Mouse (Mus musculus): ENCODE results near the gene Serpina1b. TPM values are rescaled to one million over a fixed set of nuclear protein-coding genes. Genes with fewer than 3 reads are reported as not detected.
"Not testable (repeated sequence)": the region's sequence is repeated elsewhere in the genome, so short reads cannot be mapped to it uniquely, and the experiment has no call there.

Gene Serpina1b
- 1,316 and 1,448 TPM in 2 replicates for polyA plus RNA-seq (2015; fragmentation: Nextera tagmentation; extraction: Ambion mirVana)

GRCm38 (mm10) chr12:103830273-103830672 is at the start of gene Serpina1b:
Gene Serpina1b (minus strand): TSS chr12:103830373.
- ATAC-seq (ENCODE audit: low read depth), result not testable (repeated sequence)
- 48% methylated on average over 4 of the region's 4 CpGs for WGBS (ENCODE audit: insufficient replicate concordance)

DNA sequence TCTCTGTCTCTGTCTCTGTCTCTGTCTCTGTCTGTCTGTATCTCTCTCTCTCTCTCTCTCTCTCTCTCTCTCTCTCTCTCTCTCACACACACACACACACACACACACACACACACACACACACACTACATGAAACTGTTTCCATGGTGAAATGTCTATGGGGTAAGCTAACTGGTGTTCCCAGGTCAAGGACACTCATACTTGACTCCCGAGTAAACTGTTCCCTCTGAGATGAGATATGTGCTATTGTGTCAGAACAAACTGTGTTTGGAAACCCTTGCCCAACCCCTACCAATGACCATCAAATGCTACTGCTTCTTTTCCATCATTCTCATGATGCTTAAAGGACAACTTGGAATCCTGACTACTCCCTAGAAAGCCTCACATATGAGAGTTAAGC is 36.7 kb upstream of the Serpina1b start:
- not testable (repeated sequence) for H3K9me3 ChIP-seq (replicated peaks; ENCODE audit: control insufficient read depth, low read length); H3K4me2 ChIP-seq (ENCODE audit: low read depth, low read length); ATAC-seq (ENCODE audit: low read depth); H3K36me3 ChIP-seq (ENCODE audit: control insufficient read depth, insufficient read depth); H3K4me1 ChIP-seq (ENCODE audit: control insufficient read depth, low read depth, low read length); H3K27ac ChIP-seq (ENCODE audit: low read length); H3K27me3 ChIP-seq (ENCODE audit: control insufficient read depth, insufficient read depth, low read depth, low read length); H3K4me3 ChIP-seq (ENCODE audit: low read depth, low read length); H3K9ac ChIP-seq (ENCODE audit: low read depth, low read length)
- 33% methylated on average over 1 of the region's 1 CpGs for WGBS (ENCODE audit: insufficient replicate concordance)

More at GRCm38 (mm10) chr12:103830273-103830672, at the start of gene Serpina1b:
- H3K27me3 ChIP-seq (ENCODE audit: control insufficient read depth, insufficient read depth, low read depth, low read length); H3K27ac ChIP-seq (ENCODE audit: low read length); H3K9ac ChIP-seq (ENCODE audit: low read depth, low read length); H3K4me2 ChIP-seq (ENCODE audit: low read depth, low read length); H3K9me3 ChIP-seq (replicated peaks; ENCODE audit: control insufficient read depth, low read length); H3K36me3 ChIP-seq (ENCODE audit: control insufficient read depth, insufficient read depth); H3K4me3 ChIP-seq (ENCODE audit: low read depth, low read length); H3K4me1 ChIP-seq (ENCODE audit: control insufficient read depth, low read depth, low read length): not testable (repeated sequence)

- ATAC-seq (ENCODE audit: low read depth), result peak; percentile 85
- H3K9me3 ChIP-seq (replicated peaks; ENCODE audit: control insufficient read depth, low read length); H3K27me3 ChIP-seq (ENCODE audit: control insufficient read depth, insufficient read depth, low read depth, low read length); H3K9ac ChIP-seq (ENCODE audit: low read depth, low read length); H3K4me2 ChIP-seq (ENCODE audit: low read depth, low read length); H3K36me3 ChIP-seq (ENCODE audit: control insufficient read depth, insufficient read depth); H3K4me1 ChIP-seq (ENCODE audit: control insufficient read depth, low read depth, low read length): not testable (repeated sequence)
- H3K4me3 ChIP-seq (ENCODE audit: low read depth, low read length), result peak within 1 kb of the TSS; percentile 23
- WGBS (ENCODE audit: insufficient replicate concordance), result 52% methylated on average over 9 of the region's 9 CpGs
- peak within 1 kb of the TSS; percentile 30; the same call in 1 of the 2 replicates for H3K27ac ChIP-seq (ENCODE audit: low read length)
These were observed 33.2 kb upstream of the Serpina1b start, which contains the start of gene Serpina1a for GRCm38 (mm10) chr12:103863101-103863974. Gene Serpina1a (minus strand): TSS chr12:103863562.

DNA sequence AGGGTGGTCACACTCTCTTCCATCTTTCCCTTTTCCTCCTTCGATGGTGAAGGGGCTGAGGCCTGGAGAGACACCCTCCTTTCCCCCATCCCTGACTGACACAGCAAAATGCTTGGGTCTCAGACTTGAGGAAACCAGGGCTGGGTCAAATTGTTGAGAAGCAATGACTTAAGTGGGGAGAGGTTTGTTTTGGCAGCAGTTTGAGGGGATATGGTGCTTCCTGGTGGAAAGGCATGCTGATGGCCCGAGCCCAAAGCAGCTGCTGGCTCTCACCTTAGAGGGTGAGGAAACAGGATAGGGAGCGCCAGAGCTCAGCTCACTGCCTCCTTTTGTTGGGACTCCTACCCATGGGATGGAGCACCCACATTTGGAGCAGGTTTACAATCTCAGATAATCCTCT is 30.8 kb upstream of the Serpina1b start:
- Histone ChIP-seq H3K36me3 (ENCODE audit: control insufficient read depth, insufficient read depth) (no peaks in the 10 kb centered on the region), H3K4me2 (ENCODE audit: low read depth, low read length) (peak overlapping the region; percentile 42; the same call in 1 of the 2 replicates)
- ATAC-seq (ENCODE audit: low read depth), result no peak

GRCm38 (mm10) chr12:103860571-103860970 is 30.4 kb upstream of the Serpina1b start:
- ATAC-seq (ENCODE audit: low read depth); H3K4me1 ChIP-seq (ENCODE audit: control insufficient read depth, low read depth, low read length); H3K9me3 ChIP-seq (replicated peaks; ENCODE audit: control insufficient read depth, low read length); H3K27me3 ChIP-seq (ENCODE audit: control insufficient read depth, insufficient read depth, low read depth, low read length); H3K27ac ChIP-seq (ENCODE audit: low read length); H3K9ac ChIP-seq (ENCODE audit: low read depth, low read length); H3K36me3 ChIP-seq (ENCODE audit: control insufficient read depth, insufficient read depth): not testable (repeated sequence)
- H3K4me3 ChIP-seq (ENCODE audit: low read depth, low read length), result peak overlapping the region; percentile 16; the same call in 1 of the 2 replicates
- 33% methylated on average over 3 of the region's 4 CpGs for WGBS (ENCODE audit: insufficient replicate concordance)
- H3K4me2 ChIP-seq (ENCODE audit: low read depth, low read length), result peak overlapping the region; percentile 42; the same call in 1 of the 2 replicates

More for the DNA sequence above, 30.8 kb upstream of the Serpina1b start:
- H3K27ac ChIP-seq (ENCODE audit: low read length), result no peak overlapping the region
- H3K27me3 ChIP-seq (ENCODE audit: control insufficient read depth, insufficient read depth, low read depth, low read length), result no peaks in the 10 kb centered on the region
- WGBS (ENCODE audit: insufficient replicate concordance), result 20% methylated on average over 3 of the region's 3 CpGs
- no peaks in the 10 kb centered on the region; the same call in 1 of the 2 replicates for H3K4me1 ChIP-seq (ENCODE audit: control insufficient read depth, low read depth, low read length)
- peak overlapping the region; percentile 16; the same call in 1 of the 2 replicates for H3K4me3 ChIP-seq (ENCODE audit: low read depth, low read length)
- no peaks in the 10 kb centered on the region for H3K9me3 ChIP-seq (replicated peaks; ENCODE audit: control insufficient read depth, low read length)
- no peak overlapping the region for H3K9ac ChIP-seq (ENCODE audit: low read depth, low read length)

GRCm38 (mm10) chr12:103859584-103859983 is 29.4 kb upstream of the Serpina1b start:
- not testable (repeated sequence) for ATAC-seq (ENCODE audit: low read depth); H3K4me3 ChIP-seq (ENCODE audit: low read depth, low read length); H3K27me3 ChIP-seq (ENCODE audit: control insufficient read depth, insufficient read depth, low read depth, low read length); H3K27ac ChIP-seq (ENCODE audit: low read length); H3K4me2 ChIP-seq (ENCODE audit: low read depth, low read length); H3K4me1 ChIP-seq (ENCODE audit: control insufficient read depth, low read depth, low read length); H3K9ac ChIP-seq (ENCODE audit: low read depth, low read length); H3K36me3 ChIP-seq (ENCODE audit: control insufficient read depth, insufficient read depth); H3K9me3 ChIP-seq (replicated peaks; ENCODE audit: control insufficient read depth, low read length)
- 30% methylated on average over 3 of the region's 3 CpGs for WGBS (ENCODE audit: insufficient replicate concordance)

DNA sequence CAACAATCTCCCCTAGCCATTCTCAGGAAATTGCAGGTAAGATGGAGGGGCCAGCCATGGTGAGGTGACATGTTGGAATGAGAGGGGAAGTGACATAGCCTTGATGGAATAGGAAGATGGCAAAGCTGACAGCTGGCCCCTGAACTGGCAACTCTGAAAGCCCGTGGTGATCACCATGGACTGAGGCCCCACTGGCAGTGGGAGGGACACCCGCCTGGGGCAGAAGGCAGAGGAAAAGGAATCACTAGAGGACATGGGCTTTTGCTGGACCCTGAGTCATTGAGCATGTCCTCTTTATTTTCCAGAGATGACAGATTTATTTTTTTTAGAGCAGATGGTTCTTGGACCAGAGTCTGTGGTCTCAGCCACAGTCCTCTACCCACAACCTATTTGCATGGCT is 22.9 kb upstream of the Serpina1b start:
- H3K9me3 ChIP-seq (replicated peaks; ENCODE audit: control insufficient read depth, low read length); H3K4me1 ChIP-seq (ENCODE audit: control insufficient read depth, low read depth, low read length); H3K4me2 ChIP-seq (ENCODE audit: low read depth, low read length); H3K4me3 ChIP-seq (ENCODE audit: low read depth, low read length); H3K36me3 ChIP-seq (ENCODE audit: control insufficient read depth, insufficient read depth); H3K27me3 ChIP-seq (ENCODE audit: control insufficient read depth, insufficient read depth, low read depth, low read length); H3K27ac ChIP-seq (ENCODE audit: low read length); H3K9ac ChIP-seq (ENCODE audit: low read depth, low read length); ATAC-seq (ENCODE audit: low read depth): not testable (repeated sequence)
- WGBS (ENCODE audit: insufficient replicate concordance), result 67% methylated on average over 2 of the region's 2 CpGs

DNA sequence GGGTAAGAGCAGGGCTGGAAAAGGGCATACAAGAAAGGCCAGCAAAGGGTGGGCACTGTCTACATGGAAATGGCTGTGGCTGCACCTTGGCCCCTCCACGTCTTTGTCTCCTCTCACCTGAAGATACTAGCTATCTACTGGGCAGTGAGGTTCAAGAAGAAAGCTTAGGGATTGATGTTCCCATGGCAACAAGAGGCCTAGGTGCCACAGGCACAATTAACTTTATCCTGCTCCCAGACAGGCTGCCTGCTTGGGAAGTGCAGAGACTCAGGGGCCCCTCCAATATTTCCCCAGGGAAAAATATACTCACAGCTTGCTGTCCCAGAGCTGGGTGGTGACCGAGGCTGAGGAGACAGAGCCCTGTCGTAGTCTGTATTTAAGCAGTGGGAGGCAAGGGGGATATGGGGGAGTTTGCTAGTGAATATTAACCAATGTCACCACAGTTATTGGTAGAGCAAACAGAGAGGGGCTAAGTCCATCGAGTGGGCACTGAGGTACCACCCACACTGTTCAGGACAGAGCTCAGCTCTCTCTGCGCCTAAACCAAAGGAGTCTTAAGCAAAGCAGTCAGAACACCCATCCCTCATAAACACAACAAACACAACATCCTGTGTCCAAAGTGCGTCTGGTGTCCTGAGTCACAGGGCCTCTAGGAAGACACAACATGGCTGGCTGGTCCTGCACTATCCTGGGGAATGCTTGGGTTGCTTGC is 2.4 kb downstream of the Serpina1b start:
- not testable (repeated sequence) for H3K9ac ChIP-seq (ENCODE audit: low read depth, low read length); H3K4me1 ChIP-seq (ENCODE audit: control insufficient read depth, low read depth, low read length); H3K4me2 ChIP-seq (ENCODE audit: low read depth, low read length); H3K27ac ChIP-seq (ENCODE audit: low read length); H3K36me3 ChIP-seq (ENCODE audit: control insufficient read depth, insufficient read depth); H3K27me3 ChIP-seq (ENCODE audit: control insufficient read depth, insufficient read depth, low read depth, low read length); H3K9me3 ChIP-seq (replicated peaks; ENCODE audit: control insufficient read depth, low read length)
- ATAC-seq (ENCODE audit: low read depth), result peak; percentile 50
- H3K4me3 ChIP-seq (ENCODE audit: low read depth, low read length), result peak overlapping the region; percentile 45
- WGBS (ENCODE audit: insufficient replicate concordance), result 46% methylated on average over 6 of the region's 6 CpGs

GRCm38 (mm10) chr12:103823826-103824225 is 6.3 kb downstream of the Serpina1b start:
- ATAC-seq (ENCODE audit: low read depth); H3K9me3 ChIP-seq (replicated peaks; ENCODE audit: control insufficient read depth, low read length); H3K27ac ChIP-seq (ENCODE audit: low read length); H3K9ac ChIP-seq (ENCODE audit: low read depth, low read length); H3K36me3 ChIP-seq (ENCODE audit: control insufficient read depth, insufficient read depth); H3K27me3 ChIP-seq (ENCODE audit: control insufficient read depth, insufficient read depth, low read depth, low read length); H3K4me3 ChIP-seq (ENCODE audit: low read depth, low read length); H3K4me1 ChIP-seq (ENCODE audit: control insufficient read depth, low read depth, low read length); H3K4me2 ChIP-seq (ENCODE audit: low read depth, low read length): not testable (repeated sequence)
- 42% methylated on average over 5 of the region's 5 CpGs for WGBS (ENCODE audit: insufficient replicate concordance)
